Mouse (Mus musculus) cerebellum, adult 11 months (tissue): ENCODE results near the gene Gm14147.
"Not testable (repeated sequence)": the region's sequence is repeated elsewhere in the genome, so short reads cannot be mapped to it uniquely, and the experiment has no call there.

ENCODE experiments used
- DNase-seq: peaks from one replicate; pipeline ENCODE4 v3.0.0; 2022

Gm14147 gene

GRCm38 (mm10) chr2:151097945-151098344 lies at the start of gene Gm14147:
TSS of gene Gm14147 (plus strand) at chr2:151098245.
- not testable (repeated sequence) for DNase-seq

DNA sequence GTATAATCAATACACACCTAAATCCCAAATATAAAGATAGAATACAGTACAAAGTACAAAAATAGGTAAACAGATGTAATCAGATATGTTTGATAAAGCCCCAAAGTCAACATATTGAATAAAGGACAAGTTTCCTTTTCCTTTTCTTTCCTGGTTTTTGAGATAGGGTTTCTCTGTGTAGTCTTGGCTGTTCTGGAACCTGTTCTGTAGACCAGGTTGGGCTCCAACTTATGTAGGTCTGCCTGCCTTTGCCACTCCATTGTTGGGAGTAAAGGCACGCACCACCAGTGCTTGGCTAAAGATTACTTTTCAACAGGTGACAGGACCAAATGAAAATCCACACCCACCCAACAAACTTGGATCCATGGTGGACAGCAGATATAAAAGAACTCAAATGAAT lies 41.4 kb upstream of the Gm14147 start:
- DNase-seq: no peak

DNA sequence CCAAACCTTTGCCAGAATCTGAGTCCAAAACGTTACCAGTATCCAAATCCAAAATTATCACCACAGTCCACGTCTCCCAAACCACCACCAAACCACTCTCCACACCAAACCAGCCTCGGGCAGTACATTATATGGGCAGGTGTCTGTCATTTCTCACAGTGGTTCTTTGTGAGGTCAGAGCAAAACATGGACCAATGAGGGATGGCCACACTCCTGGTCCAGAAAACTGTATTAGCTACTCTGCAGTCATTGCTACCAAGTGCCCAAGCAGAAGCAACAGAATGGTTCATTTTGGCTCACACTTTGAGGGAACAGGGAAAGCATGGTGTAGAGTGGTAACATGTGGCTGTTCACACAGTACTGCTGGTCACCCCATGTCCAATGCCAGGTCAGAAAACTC lies 5.8 kb upstream of the Gm14147 start, which contains the start of gene Gm14151:
Gene Gm14151, minus strand, starts transcription at position 101 of the 400 bp plus-strand sequence.
- not testable (repeated sequence) for DNase-seq
